Mouse (Mus musculus) C2C12 (cell line): ENCODE data around the gene Chst8. TPM values are rescaled to one million over a fixed set of nuclear protein-coding genes. Genes with fewer than 3 reads are reported as not detected.

Source experiments
- H3K27me3 ChIP-seq: one replicate; pipeline ENCODE4 v1.6.1; 2011; ENCODE audit not compliant: control insufficient read depth, insufficient read depth, insufficient read length
- H3K36me3 ChIP-seq: one replicate; pipeline ENCODE4 v1.6.1; 2011; ENCODE audit not compliant: control insufficient read depth, insufficient read depth
- H3K4me3 ChIP-seq: one replicate; pipeline ENCODE4 v1.5.1; 2011; ENCODE audit warnings: mild to moderate bottlenecking, control low read depth; ENCODE audit not compliant: poor library complexity, insufficient read depth, severe bottlenecking
- H3K79me2 ChIP-seq: one replicate; pipeline ENCODE4 v1.6.1; 2011; ENCODE audit not compliant: control insufficient read depth, insufficient read depth
- H3K79me3 ChIP-seq: one replicate; pipeline ENCODE4 v1.6.1; 2011; ENCODE audit warnings: low read depth, control low read depth
- H3ac ChIP-seq: one replicate; pipeline ENCODE3; 2011; ENCODE audit warnings: low read depth; ENCODE audit not compliant: control insufficient read depth, insufficient read length
- CEBPB ChIP-seq: IDR thresholded peaks from one replicate; pipeline ENCODE4 v1.6.1; 2011; ENCODE audit warnings: low read depth, mild to moderate bottlenecking, control low read depth, moderate library complexity
- CTCF ChIP-seq: IDR thresholded peaks from one replicate; pipeline ENCODE4 v1.5.1; 2011; ENCODE audit not compliant: control insufficient read depth, insufficient read depth, insufficient read length
- FOSL1 ChIP-seq: IDR thresholded peaks from one replicate; pipeline ENCODE4 v1.8.0; 2011; ENCODE audit warnings: mild to moderate bottlenecking, low read length; ENCODE audit not compliant: poor library complexity, insufficient read depth, severe bottlenecking
- MAX ChIP-seq: IDR thresholded peaks from one replicate; pipeline ENCODE4 v1.6.1; 2011; ENCODE audit warnings: mild to moderate bottlenecking, control low read depth
- MYOD1 ChIP-seq: IDR thresholded peaks from one replicate; pipeline ENCODE4 v1.6.1; 2011; ENCODE audit warnings: low read depth; ENCODE audit not compliant: control insufficient read depth, insufficient read length
- MYOG ChIP-seq: IDR thresholded peaks from one replicate; pipeline ENCODE4 v1.6.1; 2011; ENCODE audit not compliant: control insufficient read depth, insufficient read length; ENCODE audit errors: extremely low read depth
- USF1 ChIP-seq: IDR thresholded peaks from one replicate; pipeline ENCODE4 v1.6.1; 2011; ENCODE audit warnings: low read depth, mild to moderate bottlenecking, control low read depth, moderate library complexity
- polyA plus RNA-seq: library from polyadenylated mRNA; unstranded; fragments of >200 nt; fragmentation: generic; extraction: Trizol; gene quantifications from one replicate; pipeline ENCODE4 v1.2.1, GENCODE M21; 2012; ENCODE audit warnings: missing spikeins

Gene Chst8
- polyA plus RNA-seq, 1 experiment: 0.09 TPM

DNA sequence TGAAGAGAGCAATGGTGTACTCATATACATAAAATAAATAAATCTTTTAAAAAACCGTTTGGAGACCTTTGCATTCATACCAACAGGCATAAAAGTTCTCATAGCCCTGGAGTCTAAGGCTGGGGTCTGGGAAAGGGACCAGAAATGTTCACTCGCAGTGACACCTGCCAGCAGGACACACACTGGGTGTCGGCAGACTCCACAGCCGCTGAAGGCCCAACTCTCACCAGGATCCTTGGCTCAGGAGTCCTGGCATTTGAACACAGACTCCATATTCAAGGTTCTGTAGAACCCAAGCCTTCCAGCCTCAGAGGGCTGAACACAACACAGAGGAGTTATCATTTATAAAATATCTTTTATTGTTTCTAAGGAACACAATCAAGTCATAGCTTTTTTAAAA, 175.8 kb downstream of the Chst8 start:
- Histone ChIP-seq H3K27me3 (no peaks in the 10 kb centered on the region), H3K79me2 (no peaks in the 10 kb centered on the region), H3K4me3 (no peak overlapping the region), H3K36me3 (no peaks in the 10 kb centered on the region), H3ac (no peak overlapping the region), H3K79me3 (no peaks in the 10 kb centered on the region)
- no peak for TF ChIP-seq CTCF
- TF ChIP-seq CEBPB: no peak
- no peak for TF ChIP-seq FOSL1
- no peak for TF ChIP-seq MYOD1
- no peak for TF ChIP-seq MYOG
- no peak for TF ChIP-seq USF1
- no peak for TF ChIP-seq MAX

- Histone ChIP-seq H3K79me2 (no peaks in the 10 kb centered on the region), H3K36me3 (no peaks in the 10 kb centered on the region), H3ac (no peak overlapping the region), H3K27me3 (no peaks in the 10 kb centered on the region), H3K4me3 (no peak overlapping the region), H3K79me3 (no peaks in the 10 kb centered on the region)
- TF ChIP-seq CEBPB: no peak
- no peak for TF ChIP-seq FOSL1
- no peak for TF ChIP-seq CTCF
- no peak for TF ChIP-seq MYOG
- TF ChIP-seq MAX: no peak
- TF ChIP-seq MYOD1: no peak
- no peak for TF ChIP-seq USF1
These were observed 179.4 kb downstream of the Chst8 start for GRCm38 (mm10) chr7:34632966-34633742.

GRCm38 (mm10) chr7:34630211-34631085, 182.1 kb downstream of the Chst8 start:
- TF ChIP-seq USF1 (no peak), MYOG (no peak), CTCF (peak; percentile 63), MYOD1 (no peak), CEBPB (peak; percentile 69)
- no peaks in the 10 kb centered on the region for H3K79me2 ChIP-seq
- H3ac ChIP-seq: peak overlapping the region; percentile 6
- no peaks in the 10 kb centered on the region for H3K36me3 ChIP-seq
- H3K27me3 ChIP-seq: no peaks in the 10 kb centered on the region
- H3K79me3 ChIP-seq: no peaks in the 10 kb centered on the region
- peak overlapping the region; percentile 14 for H3K4me3 ChIP-seq

DNA sequence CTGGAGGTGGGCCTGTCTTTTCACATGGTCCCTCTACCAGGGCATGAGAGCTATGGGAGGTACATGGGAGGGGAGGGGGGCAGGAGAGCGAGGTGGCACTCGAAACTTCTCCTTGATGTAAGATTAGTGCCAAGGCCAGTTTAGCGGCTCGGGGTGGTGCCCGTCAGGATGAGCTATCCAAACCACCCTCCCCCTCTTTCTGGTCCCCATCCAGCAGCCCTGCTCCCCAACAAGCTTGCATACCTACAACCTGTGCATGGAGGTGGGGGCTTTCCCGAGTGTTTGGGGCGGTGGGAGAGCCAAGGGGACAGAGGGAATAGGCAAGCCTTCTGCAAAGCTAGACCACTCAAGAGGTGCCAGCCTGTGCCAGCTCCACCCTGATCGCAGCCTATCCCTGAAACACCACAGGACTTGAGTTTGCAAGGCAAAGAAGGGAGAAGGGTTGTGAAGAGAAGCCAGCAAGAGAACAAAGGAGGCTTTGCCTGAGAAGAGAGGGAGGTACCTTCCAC, 182.8 kb downstream of the Chst8 start:
- H3K79me3 ChIP-seq: no peaks in the 10 kb centered on the region
- no peaks in the 10 kb centered on the region for H3K27me3 ChIP-seq
- H3K4me3 ChIP-seq: no peak overlapping the region
- peak overlapping the region; percentile 32 for H3ac ChIP-seq
- no peaks in the 10 kb centered on the region for H3K36me3 ChIP-seq
- H3K79me2 ChIP-seq: no peaks in the 10 kb centered on the region
- TF ChIP-seq FOSL1: no peak
- TF ChIP-seq MYOD1: no peak
- no peak for TF ChIP-seq CTCF
- no peak for TF ChIP-seq USF1
- TF ChIP-seq MAX: no peak
- TF ChIP-seq CEBPB: no peak
- no peak for TF ChIP-seq MYOG

Other genes starting within 250 kb of the Chst8 start
- gene Kctd15, start 156.0 kb downstream of the Chst8 start, polyA plus RNA-seq: 26.7 TPM
- 82.9 TPM for gene Pepd, start 99.7 kb upstream of the Chst8 start, polyA plus RNA-seq
- gene Cebpg, start 243.9 kb upstream of the Chst8 start, polyA plus RNA-seq: 10.9 TPM